16 mouse cellular contexts compared by ENCODE assay signal in the genomic region with DNA sequence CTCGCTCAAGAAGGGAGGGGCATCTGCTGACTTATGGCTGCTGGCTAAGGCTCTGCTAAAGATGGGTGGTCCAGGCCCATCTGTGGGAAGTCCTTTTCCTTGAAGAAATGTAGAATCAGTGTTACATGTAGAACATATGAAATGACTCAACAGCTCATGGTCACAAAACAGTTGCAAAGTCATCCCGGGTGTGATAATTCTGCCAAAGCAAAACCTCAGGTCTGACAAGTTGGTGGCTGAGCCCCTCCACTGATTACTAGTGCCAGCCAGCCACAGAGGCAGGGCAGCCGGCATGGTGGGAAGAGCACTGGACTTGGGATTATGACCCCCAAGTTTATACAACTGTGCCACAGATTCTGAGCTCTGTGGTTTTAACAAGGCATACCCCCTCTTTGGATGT. TPM values are rescaled to one million over a fixed set of nuclear protein-coding genes. Genes with fewer than 3 reads are reported as not detected.
DNase-seq lines count a peak whose midpoint lies in the region; ATAC-seq lines count a peak whose summit lies in the region.
"Had no signal": no experiment of that assay in that cellular context is flagged by ENCODE, and none has a peak within 500 bp of the region (broad histone marks: within the 10 kb centered on the region; RNA-seq: fewer than 3 reads in every experiment).

No protein-coding gene starts in this region.

- 82% methylated on average over 3 of the region's 3 CpGs for WGBS in neural tube, embryonic 11.5 days
- 80% methylated on average over 3 of the region's 3 CpGs for WGBS in neural tube, embryonic 15.5 days
- 88% methylated on average over 3 of the region's 3 CpGs for WGBS in midbrain, embryonic 13.5 days
- 88% methylated on average over 3 of the region's 3 CpGs for WGBS in hindbrain, embryonic 10.5 days

- no peaks in the 10 kb centered on the region for H3K9me3 ChIP-seq in neural tube, embryonic 11.5 days (ENCODE audit: control insufficient read depth, low read length)
- no peaks in the 10 kb centered on the region for H3K9me3 ChIP-seq in neural tube, embryonic 15.5 days (replicated peaks)
- H3K9me3 ChIP-seq in midbrain, embryonic 13.5 days = no peaks in the 10 kb centered on the region
- no peaks in the 10 kb centered on the region for H3K9me3 ChIP-seq in hindbrain, embryonic 10.5 days
- H3K9me3 ChIP-seq: limb, embryonic 15.5 days; neural tube, embryonic 13.5 days had no signal

- peak; percentile 1 for DNase-seq in gastrocnemius, postnatal 14 days
- DNase-seq in gastrocnemius, adult 8-10 months (ENCODE audit: low spot score in 2 of 2) = no peak
- DNase-seq in neural tube, embryonic 11.5 days (ENCODE audit: low spot score) = peak; percentile 3
- no peak for DNase-seq in hindbrain, embryonic 10.5 days (ENCODE audit: low spot score)
- DNase-seq: cerebellum, adult 11 months; kidney, adult 18-20 months; kidney, postnatal 14 days; layer of hippocampus, adult 9-11 months; lung, postnatal 14 days had no signal

- ATAC-seq in neural tube, embryonic 11.5 days (ENCODE audit: insufficient read depth, low FRiP score, low TSS enrichment) = no peak
- ATAC-seq in neural tube, embryonic 15.5 days (ENCODE audit: low FRiP score) = no peak
- peak; percentile 45 to 51; a peak in 3 of 4 replicates for ATAC-seq in hematopoietic stem cell, adult 5-6 weeks (replicated peaks in 1 of 2; ENCODE audit: insufficient read depth in 1 of 2, low FRiP score in 2 of 2, low TSS enrichment in 1 of 2, low read depth in 1 of 2, poor library complexity in 2 of 2, severe bottlenecking in 2 of 2)
- ATAC-seq in midbrain, embryonic 13.5 days = no peak
- ATAC-seq: forebrain, embryonic 16.5 days; hindbrain, embryonic 16.5 days had no signal

- H3K9ac ChIP-seq in neural tube, embryonic 11.5 days (ENCODE audit: low read length) = no peak overlapping the region
- no peak overlapping the region for H3K9ac ChIP-seq in neural tube, embryonic 15.5 days (replicated peaks)
- no peak overlapping the region for H3K9ac ChIP-seq in midbrain, embryonic 13.5 days (replicated peaks)
- H3K9ac ChIP-seq: limb, embryonic 15.5 days had no signal

- peaks cover 4% of the 10 kb centered on the region; the same call in 1 of the 2 replicates for H3K36me3 ChIP-seq in neural tube, embryonic 11.5 days (ENCODE audit: control insufficient read depth, insufficient read depth, low read length)
- peaks cover 21% of the 10 kb centered on the region for H3K36me3 ChIP-seq in neural tube, embryonic 15.5 days
- H3K36me3 ChIP-seq in midbrain, embryonic 13.5 days = peaks cover 39% of the 10 kb centered on the region
- H3K36me3 ChIP-seq in hindbrain, embryonic 10.5 days = peaks cover 90% of the 10 kb centered on the region

- intact Hi-C loops in gastrocnemius, postnatal 14 days (cut with DNase I; ENCODE audit: low total_unique reads) = no loop called here

- no peak overlapping the region for H3K4me3 ChIP-seq in neural tube, embryonic 11.5 days (ENCODE audit: low read depth, low read length)
- H3K4me3 ChIP-seq in neural tube, embryonic 15.5 days (replicated peaks) = no peak overlapping the region
- H3K4me3 ChIP-seq in midbrain, embryonic 13.5 days (replicated peaks) = no peak overlapping the region
- H3K4me3 ChIP-seq in hindbrain, embryonic 10.5 days = no peak overlapping the region
- H3K4me3 ChIP-seq: limb, embryonic 15.5 days; neural tube, embryonic 13.5 days had no signal

- H3K4me2 ChIP-seq in neural tube, embryonic 11.5 days (ENCODE audit: low read depth) = no peak overlapping the region
- no peak overlapping the region for H3K4me2 ChIP-seq in neural tube, embryonic 15.5 days
- H3K4me2 ChIP-seq in midbrain, embryonic 13.5 days (replicated peaks) = no peak overlapping the region
- H3K4me2 ChIP-seq: limb, embryonic 15.5 days; neural tube, embryonic 13.5 days had no signal

- no peaks in the 10 kb centered on the region for H3K27me3 ChIP-seq in neural tube, embryonic 11.5 days (ENCODE audit: control insufficient read depth, insufficient read depth, low read length)
- no peaks in the 10 kb centered on the region for H3K27me3 ChIP-seq in neural tube, embryonic 15.5 days (replicated peaks)
- H3K27me3 ChIP-seq in midbrain, embryonic 13.5 days = no peaks in the 10 kb centered on the region
- no peaks in the 10 kb centered on the region for H3K27me3 ChIP-seq in hindbrain, embryonic 10.5 days (ENCODE audit: insufficient read depth, poor library complexity, severe bottlenecking)
- H3K27me3 ChIP-seq: limb, embryonic 15.5 days; neural tube, embryonic 13.5 days had no signal

- no peak overlapping the region for H3K27ac ChIP-seq in neural tube, embryonic 11.5 days (ENCODE audit: low read depth, low read length)
- no peak overlapping the region for H3K27ac ChIP-seq in neural tube, embryonic 15.5 days (replicated peaks)
- H3K27ac ChIP-seq in midbrain, embryonic 13.5 days = no peak overlapping the region
- no peak overlapping the region for H3K27ac ChIP-seq in hindbrain, embryonic 10.5 days

- H3K4me1 ChIP-seq in neural tube, embryonic 11.5 days (ENCODE audit: control insufficient read depth, insufficient read depth, low read length) = peaks cover 8% of the 10 kb centered on the region
- peaks cover 46% of the 10 kb centered on the region for H3K4me1 ChIP-seq in neural tube, embryonic 15.5 days
- H3K4me1 ChIP-seq in midbrain, embryonic 13.5 days (replicated peaks) = peaks cover 51% of the 10 kb centered on the region
- H3K4me1 ChIP-seq in hindbrain, embryonic 10.5 days (replicated peaks) = peaks cover 53% of the 10 kb centered on the region

RNA-seq across cellular contexts. Expression of a gene that starts 13.3 kb away (rescaled TPM):
- 10 to 100 TPM; 19.4 to 22.9 TPM for total RNA-seq in gastrocnemius, postnatal 14 days (2021)
- total RNA-seq in gastrocnemius, adult 8-10 months (2022) = 10 to 100 TPM; 38.8 to 60.0 (median 49.4) TPM
- polyA plus RNA-seq in neural tube, embryonic 11.5 days (2014; fragmentation: Nextera tagmentation; extraction: Ambion mirVana) = 14.5 and 15.9 TPM in 2 replicates
- 28.5 and 33.2 TPM in 2 replicates for polyA plus RNA-seq in neural tube, embryonic 15.5 days (2015; fragmentation: Nextera tagmentation; extraction: Ambion mirVana)
- total RNA-seq in hematopoietic stem cell, adult 5-6 weeks (2017) = 9.4 and 10.1 TPM in 2 replicates
- polyA plus RNA-seq in midbrain, embryonic 13.5 days (2015; fragmentation: Nextera tagmentation; extraction: Ambion mirVana) = 21.0 and 26.1 TPM in 2 replicates
- 15.1 and 18.7 TPM in 2 replicates for polyA plus RNA-seq in hindbrain, embryonic 10.5 days (2016; fragmentation: Nextera tagmentation; extraction: Ambion mirVana)

RNA-seq across cellular contexts. Expression of a gene that starts 39.5 kb away (rescaled TPM):
- 10 to 100 TPM; 12.2 to 13.8 TPM for total RNA-seq in gastrocnemius, postnatal 14 days (2021)
- 10 to 100 TPM in 1 of 4 experiments, 1 to 10 TPM in 3; 7.7 to 11.2 (median 8.5) TPM for total RNA-seq in gastrocnemius, adult 8-10 months (2022)
- 11.7 and 12.0 TPM in 2 replicates for polyA plus RNA-seq in neural tube, embryonic 11.5 days (2014; fragmentation: Nextera tagmentation; extraction: Ambion mirVana)
- polyA plus RNA-seq in neural tube, embryonic 15.5 days (2015; fragmentation: Nextera tagmentation; extraction: Ambion mirVana) = 8.4 and 9.2 TPM in 2 replicates
- 29.6 and 42.8 TPM in 2 replicates for total RNA-seq in hematopoietic stem cell, adult 5-6 weeks (2017)
- polyA plus RNA-seq in midbrain, embryonic 13.5 days (2015; fragmentation: Nextera tagmentation; extraction: Ambion mirVana) = 10.9 and 12.9 TPM in 2 replicates
- 10.6 and 12.3 TPM in 2 replicates for polyA plus RNA-seq in hindbrain, embryonic 10.5 days (2016; fragmentation: Nextera tagmentation; extraction: Ambion mirVana)

Comparison
In these comparisons a context has a peak if more than half of its experiments do, and no peak if none do; other contexts are left out.
1. DNase-seq: peak in gastrocnemius, postnatal 14 days (single experiment) and neural tube, embryonic 11.5 days (single experiment); none in gastrocnemius, adult 8-10 months (0 of 2) and hindbrain, embryonic 10.5 days (single experiment).
2. ATAC-seq: peak in hematopoietic stem cell, adult 5-6 weeks (2 of 2); none in neural tube, embryonic 11.5 days (single experiment), neural tube, embryonic 15.5 days (single experiment) and midbrain, embryonic 13.5 days (single experiment).